Mouse (Mus musculus) limb, embryonic 10.5 days (tissue): Measurements from ENCODE around the gene Fhad1. TPM values are rescaled to one million over a fixed set of nuclear protein-coding genes. Genes with fewer than 3 reads are reported as not detected.

Experiments used
- DNase-seq: peaks from one replicate; pipeline ENCODE4 v3.0.0-alpha.2; 2017; ENCODE audit warnings: low spot score
- H3K27ac ChIP-seq: fragments of 300-500 bp; sonication (generic); 2 replicates; pipeline ENCODE4 v1.5.1; 2016; ENCODE audit warnings: mild to moderate bottlenecking
- H3K27me3 ChIP-seq: fragments of 300-500 bp; sonication (generic); 2 replicates; pipeline ENCODE4 v1.6.1; 2016; ENCODE audit warnings: low read depth, mild to moderate bottlenecking; ENCODE audit not compliant: poor library complexity, severe bottlenecking
- H3K36me3 ChIP-seq: fragments of 300-500 bp; sonication (generic); 2 replicates; pipeline ENCODE4 v1.6.1; 2016; ENCODE audit warnings: mild to moderate bottlenecking, moderate library complexity
- H3K4me1 ChIP-seq: fragments of 300-500 bp; sonication (generic); 2 replicates; pipeline ENCODE4 v1.6.1; 2016
- H3K4me3 ChIP-seq: fragments of 300-500 bp; sonication (generic); 2 replicates; pipeline ENCODE4 v1.5.1; 2016; ENCODE audit warnings: mild to moderate bottlenecking, moderate library complexity
- H3K9me3 ChIP-seq: fragments of 300-500 bp; sonication (generic); replicated peaks from 2 replicates; pipeline ENCODE4 v1.6.1; 2016; ENCODE audit warnings: mild to moderate bottlenecking
- WGBS: fragments of 180-500 bp; shearing (Covaris S2); methylation state at CpG from one replicate; pipeline ENCODE4 v1.1.7; 2016; 5-methylcytosine and 5-hydroxymethylcytosine counted together
- polyA plus RNA-seq: library from polyadenylated mRNA; unstranded; fragments of >200 nt; fragmentation: Nextera tagmentation; extraction: Ambion mirVana; gene quantifications from 2 replicates; pipeline ENCODE4 v1.2.1, GENCODE M21; 2016

The Fhad1 gene
- polyA plus RNA-seq, 1 experiment from 2014 or later, result 0.24 TPM

GRCm38 (mm10) chr4:141904710-141905109 lies 110.2 kb downstream of the Fhad1 start:
- Histone ChIP-seq H3K27ac (0 out of 2 replicates have a peak overlapping the region, but pooled peaks have one; percentile 19), H3K9me3 (no peaks in the 10 kb centered on the region), H3K36me3 (no peaks in the 10 kb centered on the region), H3K4me3 (no peak overlapping the region), H3K4me1 (peaks cover 18% of the 10 kb centered on the region), H3K27me3 (peaks cover 9% of the 10 kb centered on the region; the same call in 1 of the 2 replicates)
- no peak for DNase-seq
- 79% methylated on average over 9 of the region's 9 CpGs for WGBS

- Histone ChIP-seq H3K36me3 (no peaks in the 10 kb centered on the region), H3K4me3 (no peak overlapping the region), H3K27me3 (peaks cover 17% of the 10 kb centered on the region; the same call in 1 of the 2 replicates), H3K9me3 (no peaks in the 10 kb centered on the region), H3K4me1 (peaks cover 23% of the 10 kb centered on the region), H3K27ac (no peak overlapping the region)
- no peak for DNase-seq
- 89% methylated on average over 8 of the region's 8 CpGs for WGBS
Observed at GRCm38 (mm10) chr4:141902479-141902858, 112.4 kb downstream of the Fhad1 start.

DNA sequence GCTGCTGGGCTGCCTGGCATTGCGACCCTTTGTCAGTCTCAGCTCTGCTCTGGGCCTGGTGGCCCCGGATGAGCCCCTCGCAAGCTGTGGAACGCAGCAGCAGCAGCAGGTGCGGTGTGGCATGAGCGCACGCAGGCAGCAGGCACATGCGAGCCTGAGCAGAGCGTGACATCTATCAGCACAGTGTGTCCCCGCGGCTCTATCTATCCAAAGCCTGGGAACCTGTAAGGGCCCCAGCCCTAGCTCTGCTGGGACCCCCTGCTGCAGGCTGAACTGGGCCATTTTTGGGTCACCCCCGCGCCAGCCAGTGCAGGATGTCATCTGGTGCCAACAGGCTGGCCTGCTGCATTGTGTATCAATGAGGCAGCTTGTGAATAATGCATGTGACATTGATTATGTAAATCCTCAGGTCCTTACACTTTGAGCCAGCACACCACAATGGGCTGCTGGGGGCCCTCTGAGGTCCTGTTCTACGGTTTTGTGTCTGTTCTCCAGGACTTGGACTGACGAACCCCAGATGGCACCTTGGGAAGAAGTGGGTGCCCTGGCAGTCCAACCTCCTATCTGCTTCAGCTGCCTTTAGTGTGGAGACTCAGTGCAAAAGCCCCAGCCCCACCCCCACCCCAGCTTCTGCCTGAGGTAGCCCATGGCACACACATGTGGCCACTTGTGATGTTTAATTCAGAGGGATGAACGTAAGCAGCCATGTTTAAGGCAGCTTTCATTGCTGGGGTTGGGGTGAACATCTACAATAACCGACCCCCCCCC lies 113.0 kb downstream of the Fhad1 start:
- peaks cover 17% of the 10 kb centered on the region; the same call in 1 of the 2 replicates for H3K27me3 ChIP-seq
- H3K27ac ChIP-seq, result no peak overlapping the region
- peaks cover 23% of the 10 kb centered on the region for H3K4me1 ChIP-seq
- no peak for DNase-seq
- 65% methylated on average over 17 of the region's 17 CpGs for WGBS
- H3K36me3 ChIP-seq, result no peaks in the 10 kb centered on the region
- no peak overlapping the region for H3K4me3 ChIP-seq
- no peaks in the 10 kb centered on the region for H3K9me3 ChIP-seq

DNA sequence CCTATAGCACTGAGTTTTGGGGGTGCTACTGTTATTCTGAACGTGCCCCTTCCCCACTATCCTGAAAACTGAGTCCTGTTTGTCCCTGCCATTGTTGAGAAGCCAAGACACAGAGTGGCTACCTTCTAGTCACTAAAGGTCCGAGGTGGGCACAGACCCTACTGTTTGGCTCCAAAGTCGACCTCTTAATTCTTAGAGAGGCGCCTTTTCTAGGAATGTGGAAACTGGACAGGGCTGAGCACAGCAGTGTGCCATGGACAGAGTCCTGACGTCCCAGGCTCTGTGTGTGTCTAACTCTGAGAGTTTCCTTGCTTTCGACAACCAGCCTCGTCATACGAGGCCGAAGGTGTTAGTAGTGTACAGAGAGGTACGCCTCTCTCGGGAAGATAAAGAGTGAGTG lies 114.5 kb downstream of the Fhad1 start:
- Histone ChIP-seq H3K9me3 (no peaks in the 10 kb centered on the region), H3K4me1 (peaks cover 35% of the 10 kb centered on the region), H3K27ac (0 out of 2 replicates have a peak overlapping the region, but pooled peaks have one; percentile 0), H3K27me3 (peaks cover 17% of the 10 kb centered on the region; the same call in 1 of the 2 replicates), H3K36me3 (no peaks in the 10 kb centered on the region), H3K4me3 (no peak overlapping the region)
- DNase-seq, result no peak
- WGBS, result 78% methylated on average over 11 of the region's 11 CpGs

GRCm38 (mm10) chr4:141899936-141900335 lies 114.9 kb downstream of the Fhad1 start:
- Histone ChIP-seq H3K9me3 (no peaks in the 10 kb centered on the region), H3K27ac (no peak overlapping the region; the same call in 1 of the 2 replicates), H3K4me1 (peaks cover 36% of the 10 kb centered on the region), H3K27me3 (peaks cover 17% of the 10 kb centered on the region; the same call in 1 of the 2 replicates), H3K36me3 (no peaks in the 10 kb centered on the region), H3K4me3 (no peak overlapping the region)
- 25% methylated on average over 8 of the region's 8 CpGs for WGBS
- DNase-seq, result no peak

DNA sequence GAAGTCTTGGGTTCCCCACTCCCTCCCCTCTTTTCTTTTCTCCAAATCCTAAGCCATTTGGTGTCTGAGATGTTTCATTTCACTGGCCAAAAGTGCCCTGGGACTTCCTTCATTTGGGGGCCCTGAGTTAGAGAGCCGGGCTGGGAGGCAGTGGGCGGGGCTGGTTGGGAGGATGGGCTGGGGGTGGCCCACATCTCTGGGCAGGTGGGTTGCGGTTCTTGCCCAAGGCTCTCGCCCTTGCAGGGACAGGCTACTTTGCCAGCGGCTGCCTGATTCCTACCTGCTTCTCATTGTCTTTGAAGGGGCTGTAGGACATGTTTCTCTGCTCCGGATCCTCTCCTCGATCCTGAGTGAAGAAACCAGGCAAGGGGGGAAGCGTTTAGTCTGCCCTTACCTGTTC lies 116.0 kb downstream of the Fhad1 start:
- no peak for DNase-seq
- 84% methylated on average over 8 of the region's 8 CpGs for WGBS
- no peaks in the 10 kb centered on the region for H3K36me3 ChIP-seq
- H3K27me3 ChIP-seq, result peaks cover 14% of the 10 kb centered on the region; the same call in 1 of the 2 replicates
- H3K4me1 ChIP-seq, result peaks cover 36% of the 10 kb centered on the region
- no peaks in the 10 kb centered on the region for H3K9me3 ChIP-seq
- no peak overlapping the region for H3K4me3 ChIP-seq
- H3K27ac ChIP-seq, result no peak overlapping the region

DNA sequence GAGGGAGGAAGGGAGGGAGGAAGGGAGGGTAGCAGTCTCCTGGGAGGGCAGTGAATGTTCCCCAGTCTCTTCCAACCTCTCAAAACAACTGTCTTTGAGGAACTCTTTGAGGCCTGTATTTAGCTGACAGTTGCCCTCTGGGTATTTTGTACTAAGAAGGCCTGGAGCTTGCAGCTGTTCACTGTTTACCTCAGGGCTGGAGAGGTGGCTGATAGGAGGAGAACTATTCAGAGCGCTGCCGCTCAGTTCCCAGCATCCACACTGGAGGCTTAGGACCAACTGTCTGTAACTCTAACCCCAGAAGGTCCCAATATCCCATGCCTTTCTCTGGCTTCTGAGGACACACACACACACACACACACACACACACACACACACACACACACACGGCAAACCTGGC lies 117.0 kb downstream of the Fhad1 start:
- H3K4me1 ChIP-seq, result peaks cover 36% of the 10 kb centered on the region
- no peak for DNase-seq
- 65% methylated on average over 3 of the region's 3 CpGs for WGBS

GRCm38 (mm10) chr4:141897225-141897624 lies 117.7 kb downstream of the Fhad1 start:
- H3K27ac ChIP-seq, result no peak overlapping the region
- no peak for DNase-seq
- 87% methylated on average over 6 of the region's 6 CpGs for WGBS
- no peaks in the 10 kb centered on the region for H3K9me3 ChIP-seq
- H3K4me1 ChIP-seq, result peaks cover 36% of the 10 kb centered on the region
- no peaks in the 10 kb centered on the region for H3K36me3 ChIP-seq
- peaks cover 11% of the 10 kb centered on the region; the same call in 1 of the 2 replicates for H3K27me3 ChIP-seq
- H3K4me3 ChIP-seq, result no peak overlapping the region

More for the DNA sequence above, 117.0 kb downstream of the Fhad1 start:
- Histone ChIP-seq H3K9me3 (no peaks in the 10 kb centered on the region), H3K4me3 (no peak overlapping the region), H3K27ac (no peak overlapping the region), H3K27me3 (peaks cover 11% of the 10 kb centered on the region; the same call in 1 of the 2 replicates), H3K36me3 (no peaks in the 10 kb centered on the region)

- Histone ChIP-seq H3K9me3 (no peaks in the 10 kb centered on the region), H3K36me3 (no peaks in the 10 kb centered on the region), H3K27ac (no peak overlapping the region), H3K27me3 (0 out of 2 replicates have a peak, but pooled peaks cover 7% of the 10 kb centered on the region), H3K4me3 (no peak overlapping the region), H3K4me1 (peaks cover 27% of the 10 kb centered on the region)
- WGBS, result 66% methylated on average over 12 of the region's 12 CpGs
- DNase-seq, result no peak
Observed at GRCm38 (mm10) chr4:141895772-141896171, 119.1 kb downstream of the Fhad1 start.

GRCm38 (mm10) chr4:141893157-141893784 lies 121.6 kb downstream of the Fhad1 start:
- DNase-seq, result no peak
- no peaks in the 10 kb centered on the region for H3K27me3 ChIP-seq
- H3K9me3 ChIP-seq, result no peaks in the 10 kb centered on the region
- no peaks in the 10 kb centered on the region for H3K36me3 ChIP-seq
- WGBS, result 85% methylated on average over 8 of the region's 8 CpGs
- no peak overlapping the region for H3K27ac ChIP-seq
- H3K4me1 ChIP-seq, result peaks cover 16% of the 10 kb centered on the region; the same call in 1 of the 2 replicates
- H3K4me3 ChIP-seq, result no peak overlapping the region

DNA sequence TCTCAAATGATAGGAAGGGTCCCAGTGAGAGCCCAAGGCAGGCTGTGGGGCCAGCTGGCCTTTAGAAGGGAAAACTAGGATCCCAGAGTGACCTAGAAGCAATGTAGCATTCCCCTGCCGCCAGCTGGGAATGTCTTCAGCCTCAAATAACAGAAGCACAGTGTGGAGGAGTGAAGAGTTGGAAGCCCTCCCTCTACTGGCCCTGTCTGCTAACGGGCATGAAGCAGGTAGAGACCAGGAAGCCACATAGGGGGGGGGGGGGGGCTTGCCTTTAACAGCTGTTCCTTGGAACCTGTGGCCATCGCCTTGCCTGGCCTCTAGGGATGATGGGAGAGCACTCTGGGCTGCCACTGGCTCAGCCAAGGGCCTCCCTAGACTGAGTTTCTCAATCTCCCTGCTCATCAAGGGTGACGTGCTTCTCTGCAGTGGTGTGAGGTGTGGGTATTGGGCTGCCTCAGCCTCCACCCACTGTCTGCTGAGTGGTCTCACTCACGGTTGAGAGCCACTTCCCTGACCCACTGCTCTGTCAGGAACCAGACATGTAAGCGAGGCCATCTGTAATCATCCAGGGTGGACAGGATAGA lies 128.4 kb downstream of the Fhad1 start:
- Histone ChIP-seq H3K9me3 (no peaks in the 10 kb centered on the region), H3K27me3 (no peaks in the 10 kb centered on the region), H3K4me3 (no peak overlapping the region), H3K36me3 (no peaks in the 10 kb centered on the region), H3K27ac (no peak overlapping the region), H3K4me1 (peaks cover 14% of the 10 kb centered on the region)
- DNase-seq, result no peak
- 42% methylated on average over 6 of the region's 6 CpGs for WGBS

GRCm38 (mm10) chr4:141885451-141885850 lies 129.4 kb downstream of the Fhad1 start:
- Histone ChIP-seq H3K9me3 (no peaks in the 10 kb centered on the region), H3K27ac (no peak overlapping the region), H3K36me3 (no peaks in the 10 kb centered on the region), H3K27me3 (no peaks in the 10 kb centered on the region), H3K4me1 (peaks cover 14% of the 10 kb centered on the region), H3K4me3 (no peak overlapping the region)
- 56% methylated on average over 9 of the region's 9 CpGs for WGBS
- DNase-seq, result no peak

GRCm38 (mm10) chr4:141882858-141883257 lies 132.0 kb downstream of the Fhad1 start:
- Histone ChIP-seq H3K27ac (no peak overlapping the region), H3K4me1 (peaks cover 14% of the 10 kb centered on the region), H3K4me3 (no peak overlapping the region), H3K27me3 (0 out of 2 replicates have a peak, but pooled peaks cover 4% of the 10 kb centered on the region), H3K9me3 (no peaks in the 10 kb centered on the region), H3K36me3 (no peaks in the 10 kb centered on the region)
- WGBS, result 89% methylated on average over 7 of the region's 7 CpGs
- no peak for DNase-seq
